Mouse (Mus musculus): Measurements from ENCODE around the gene Ctnna3. TPM values are rescaled to one million over a fixed set of nuclear protein-coding genes. Genes with fewer than 3 reads are reported as not detected.

Gene Ctnna3
- total and polyA plus RNA-seq, 3 experiments = not detected

- Histone ChIP-seq H3K36me3 (ENCODE audit: control insufficient read depth in 1 of 2, insufficient read depth in 2 of 2, low read length in 2 of 2) (no peaks in the 10 kb centered on the region), H3K27me3 (ENCODE audit: control insufficient read depth in 1 of 2, insufficient read depth in 2 of 2, low read length in 2 of 2) (no peaks in the 10 kb centered on the region; a peak in 1 of 4 replicates), H3K4me3 (ENCODE audit: control insufficient read depth in 1 of 2, insufficient read depth in 1 of 2, low read depth in 2 of 2, low read length in 2 of 2) (no peak overlapping the region), H3K9me3 (replicated peaks; ENCODE audit: insufficient read depth, low read length) (no peaks in the 10 kb centered on the region), H3K79me2 (ENCODE audit: control insufficient read depth, insufficient read depth, low read length, poor library complexity) (no peaks in the 10 kb centered on the region), H3K4me1 (ENCODE audit: control insufficient read depth in 1 of 2, insufficient read depth in 2 of 2, low read length in 2 of 2) (no peaks in the 10 kb centered on the region), H3K27ac (ENCODE audit: control insufficient read depth, low read depth, low read length) (no peak overlapping the region), H3K9ac (ENCODE audit: control insufficient read depth, low read depth, low read length, poor library complexity, severe bottlenecking) (no peak overlapping the region)
- DNase-seq (ENCODE audit: low read depth, low spot score) = no peak
- TF ChIP-seq KAT2A (conservative IDR thresholded peaks at IDR 0.05; ENCODE audit: low read depth, low read length) = no peak
- no peak for TF ChIP-seq MAX (IDR thresholded peaks at IDR 0.05; ENCODE audit: low read length)
- no peak for TF ChIP-seq MEF2A (IDR thresholded peaks at IDR 0.05; ENCODE audit: extremely low read depth, insufficient replicate concordance, low read depth, low read length, poor library complexity, severe bottlenecking)
- TF ChIP-seq TAL1 (IDR thresholded peaks at IDR 0.05; ENCODE audit: low read length) = no peak
- no peak for TF ChIP-seq ELF1 (IDR thresholded peaks at IDR 0.05; ENCODE audit: low read depth, low read length)
- TF ChIP-seq ZNF384 (IDR thresholded peaks at IDR 0.05; ENCODE audit: low read depth, low read length) = no peak
- no peak for TF ChIP-seq CHD1 (IDR thresholded peaks at IDR 0.05; ENCODE audit: low read depth, low read length)
- no peak for TF ChIP-seq UBTF (IDR thresholded peaks at IDR 0.05; ENCODE audit: borderline replicate concordance, insufficient read depth, low read depth, low read length)
- TF ChIP-seq SMC3 (IDR thresholded peaks at IDR 0.05; ENCODE audit: low read depth, low read length) = no peak
- TF ChIP-seq JUND (IDR thresholded peaks at IDR 0.05; ENCODE audit: low read depth, low read length) = no peak
- TF ChIP-seq GATA1 (IDR thresholded peaks at IDR 0.05; ENCODE audit: low read depth, low read length) = no peak
- no peak for TF ChIP-seq ETS1 (IDR thresholded peaks at IDR 0.05; ENCODE audit: low read depth, low read length)
- no peak for TF ChIP-seq MAZ (IDR thresholded peaks at IDR 0.05; ENCODE audit: low read depth, low read length)
- no peak for TF ChIP-seq E2F4 (IDR thresholded peaks at IDR 0.05; ENCODE audit: borderline replicate concordance, low read depth, low read length)
- no peak for TF ChIP-seq SIN3A (IDR thresholded peaks at IDR 0.05; ENCODE audit: low read length)
- TF ChIP-seq HCFC1 (IDR thresholded peaks at IDR 0.05; ENCODE audit: low read depth, low read length) = no peak
Observed at GRCm38 (mm10) chr10:63542493-63542892, 112.6 kb downstream of the Ctnna3 start.

DNA sequence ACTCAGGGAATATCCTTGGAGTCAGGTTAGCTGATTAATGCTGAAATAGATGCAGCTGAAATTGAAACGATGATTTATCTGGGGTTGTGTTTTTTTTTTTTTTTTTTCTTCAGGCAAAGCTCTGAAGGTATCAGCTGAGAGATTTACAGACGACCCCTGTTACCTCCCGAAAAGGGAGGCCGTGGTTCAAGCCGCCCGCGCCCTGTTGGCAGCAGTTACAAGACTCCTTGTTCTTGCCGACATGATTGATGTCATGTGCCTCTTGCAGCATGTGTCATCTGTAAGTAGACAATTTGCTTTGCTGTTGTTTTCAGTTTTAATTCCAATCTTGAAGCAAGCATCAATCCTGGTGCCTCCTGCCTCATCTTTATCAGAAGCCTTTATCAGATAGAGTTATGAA lies 136.8 kb downstream of the Ctnna3 start:
- no peak overlapping the region for H3K4me3 ChIP-seq (ENCODE audit: control insufficient read depth in 1 of 2, insufficient read depth in 1 of 2, low read depth in 2 of 2, low read length in 2 of 2)
- no peak for TF ChIP-seq ZMIZ1 (IDR thresholded peaks at IDR 0.05; ENCODE audit: low read depth, low read length)
- TF ChIP-seq USF2 (IDR thresholded peaks at IDR 0.05; ENCODE audit: borderline replicate concordance in 1 of 2, insufficient read depth in 1 of 2, low read depth in 1 of 2, low read length in 2 of 2) = no peak
- TF ChIP-seq UBTF (IDR thresholded peaks at IDR 0.05; ENCODE audit: borderline replicate concordance, insufficient read depth, low read depth, low read length) = no peak
- no peak for TF ChIP-seq MEF2A (IDR thresholded peaks at IDR 0.05; ENCODE audit: extremely low read depth, insufficient replicate concordance, low read depth, low read length, poor library complexity, severe bottlenecking)
- TF ChIP-seq HCFC1 (IDR thresholded peaks at IDR 0.05; ENCODE audit: low read depth, low read length) = no peak
- no peak for TF ChIP-seq TBP (IDR thresholded peaks at IDR 0.05; ENCODE audit: low read depth, low read length)
- no peak for TF ChIP-seq E2F4 (IDR thresholded peaks at IDR 0.05; ENCODE audit: borderline replicate concordance, low read depth, low read length)
- TF ChIP-seq RAD21 (IDR thresholded peaks at IDR 0.05; ENCODE audit: low read depth, low read length) = no peak
- no peak for TF ChIP-seq CTCF (IDR thresholded peaks at IDR 0.05 in 2 of 3, conservative IDR thresholded peaks at IDR 0.05 in 1 of 3; ENCODE audit: control insufficient read depth in 1 of 3, insufficient read depth in 1 of 3, low read depth in 2 of 3, low read length in 3 of 3, poor library complexity in 1 of 3, severe bottlenecking in 1 of 3)
- no peak for TF ChIP-seq GABPA (IDR thresholded peaks at IDR 0.05; ENCODE audit: low read depth, low read length)
- TF ChIP-seq MYB (IDR thresholded peaks at IDR 0.05; ENCODE audit: low read depth, low read length) = no peak
- H3K27ac ChIP-seq (ENCODE audit: control insufficient read depth, low read depth, low read length) = no peak overlapping the region
- H3K36me3 ChIP-seq (ENCODE audit: control insufficient read depth in 1 of 2, insufficient read depth in 2 of 2, low read length in 2 of 2) = no peaks in the 10 kb centered on the region
- no peaks in the 10 kb centered on the region for H3K79me2 ChIP-seq (ENCODE audit: control insufficient read depth, insufficient read depth, low read length, poor library complexity)
- no peaks in the 10 kb centered on the region for H3K27me3 ChIP-seq (ENCODE audit: control insufficient read depth in 1 of 2, insufficient read depth in 2 of 2, low read length in 2 of 2)
- no peak for DNase-seq (ENCODE audit: low read depth, low spot score)
- no peaks in the 10 kb centered on the region for H3K9me3 ChIP-seq (replicated peaks; ENCODE audit: insufficient read depth, low read length)
- no peak overlapping the region for H3K9ac ChIP-seq (ENCODE audit: control insufficient read depth, low read depth, low read length, poor library complexity, severe bottlenecking)
- no peaks in the 10 kb centered on the region for H3K4me1 ChIP-seq (ENCODE audit: control insufficient read depth in 1 of 2, insufficient read depth in 2 of 2, low read length in 2 of 2)
